Mouse (Mus musculus) brain, adult 2 months (tissue): Measurements from ENCODE around the gene Sema6d.
A peak's percentile ranks its signal among the peaks of the same experiment; 100 is the strongest.

Experiments
- DNase-seq: peaks from one replicate; pipeline ENCODE4 v3.0.0; 2011; ENCODE audit warnings: low read depth, low spot score

Sema6d gene

GRCm38 (mm10) chr2:124399611-124400010 is 309.8 kb downstream of the Sema6d start:
- no peak for DNase-seq

DNA sequence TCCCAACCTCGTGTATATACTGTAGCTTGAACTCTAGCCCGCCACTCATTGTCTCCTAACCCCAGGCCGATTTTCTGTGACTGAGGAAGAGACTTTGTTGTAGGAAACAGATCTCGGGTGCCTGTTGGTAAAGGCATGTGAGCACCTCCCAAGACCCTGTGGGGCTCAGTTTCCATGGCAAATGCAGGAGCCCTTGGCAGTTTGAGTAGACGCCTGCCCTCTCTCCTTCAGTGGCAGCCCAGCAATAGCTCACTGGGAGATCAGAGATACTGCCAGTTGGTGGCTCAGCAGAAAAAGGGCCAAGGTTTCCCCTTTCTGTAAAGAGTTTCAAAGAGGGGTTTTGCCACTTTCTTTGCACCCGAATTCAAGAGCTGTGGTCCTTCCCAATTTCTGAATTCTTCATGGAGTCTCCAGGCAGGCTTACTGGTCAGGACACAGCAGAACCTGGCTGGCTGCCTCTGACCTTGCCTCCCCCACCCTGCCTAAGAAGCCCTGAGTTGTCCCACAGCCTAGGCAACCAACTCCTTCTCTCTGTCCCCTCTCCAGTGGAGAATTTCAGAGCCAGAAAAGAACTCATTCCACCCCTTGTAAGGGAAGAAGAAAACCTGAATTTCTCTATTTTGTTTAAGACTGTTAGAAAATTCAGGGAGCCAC is 312.1 kb downstream of the Sema6d start:
- no peak for DNase-seq

DNA sequence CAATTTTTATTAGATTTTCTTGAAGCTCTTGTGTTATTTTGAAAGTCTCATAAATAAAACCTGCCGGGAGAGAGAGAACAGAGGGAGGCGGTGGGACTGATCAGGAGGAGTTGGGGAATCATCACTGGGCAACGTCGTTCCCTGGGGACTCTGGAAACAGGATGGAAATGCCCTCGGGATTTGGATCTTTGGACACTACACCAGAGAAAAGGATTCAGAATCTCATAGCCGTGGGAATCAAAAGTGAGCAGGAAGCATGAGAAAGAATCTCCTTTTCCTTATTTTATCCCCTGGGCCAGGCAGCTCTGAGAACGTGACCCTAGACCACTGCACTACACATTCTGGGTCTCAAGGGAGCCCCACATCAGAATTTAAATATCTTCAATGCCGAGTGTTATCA is 313.8 kb downstream of the Sema6d start:
- DNase-seq = no peak

GRCm38 (mm10) chr2:124403981-124404380 is 314.2 kb downstream of the Sema6d start:
- no peak for DNase-seq

GRCm38 (mm10) chr2:124404631-124405562 is 315.1 kb downstream of the Sema6d start:
- peak; percentile 50 for DNase-seq

GRCm38 (mm10) chr2:124408956-124409355 is 319.2 kb downstream of the Sema6d start:
- no peak for DNase-seq

- no peak for DNase-seq
Observed at GRCm38 (mm10) chr2:124416730-124417129, 327.0 kb downstream of the Sema6d start.

- DNase-seq = no peak
Observed at GRCm38 (mm10) chr2:124418319-124418718, 328.6 kb downstream of the Sema6d start.

DNA sequence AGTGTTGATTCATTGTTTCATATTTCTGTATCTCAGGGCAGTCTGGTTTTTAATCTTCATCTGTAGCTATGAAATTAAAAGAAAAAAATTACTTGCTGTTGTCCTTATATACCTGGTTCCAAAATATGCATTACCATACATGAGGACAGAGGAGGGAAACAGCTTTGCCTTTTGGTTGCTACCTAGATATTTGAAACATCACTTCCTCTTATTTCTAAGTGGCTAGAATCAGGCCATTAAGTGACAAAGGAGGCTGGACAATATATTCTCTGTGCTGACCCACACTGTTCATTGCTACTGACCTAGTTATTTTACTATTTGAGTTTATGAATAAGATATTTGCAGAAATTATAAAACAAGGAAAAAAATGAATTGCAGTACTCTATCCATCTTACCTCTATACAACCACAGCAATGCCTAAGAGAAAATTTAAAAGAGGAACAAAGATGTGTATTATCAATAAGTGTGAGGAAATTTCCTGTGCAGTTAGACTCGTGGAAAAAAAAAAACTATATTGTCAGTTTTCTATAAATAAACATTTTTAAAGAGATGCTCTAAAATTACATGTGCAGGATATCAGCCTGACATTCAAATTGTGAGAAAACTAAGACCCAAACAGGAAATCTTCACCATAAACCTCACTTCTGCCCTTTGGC is 330.5 kb downstream of the Sema6d start:
- no peak for DNase-seq

- DNase-seq = peak; percentile 24
Observed at GRCm38 (mm10) chr2:124429744-124430143, 340.0 kb downstream of the Sema6d start.

DNA sequence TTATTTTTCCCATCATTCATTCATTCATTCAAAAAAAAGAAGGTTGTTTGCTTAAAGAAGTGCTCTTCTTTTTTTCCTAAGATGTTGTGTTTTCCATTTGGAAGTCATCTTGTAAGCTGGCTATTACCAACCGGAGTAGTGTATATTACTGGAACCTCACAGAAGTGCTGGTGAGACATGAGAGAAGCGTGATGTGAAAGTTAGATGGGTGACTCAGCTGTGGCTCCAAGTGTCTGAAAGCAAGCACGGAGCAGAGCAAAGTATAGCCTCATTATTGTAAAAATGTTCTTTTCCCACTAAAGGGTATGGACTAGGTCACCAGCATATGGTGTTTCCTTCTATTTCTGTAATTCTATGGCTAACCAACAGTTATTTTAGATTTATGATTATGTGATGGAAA is 340.9 kb downstream of the Sema6d start:
- peak; percentile 61 for DNase-seq

GRCm38 (mm10) chr2:124435382-124436002 is 345.7 kb downstream of the Sema6d start:
- DNase-seq = peak; percentile 5

- no peak for DNase-seq
Observed at GRCm38 (mm10) chr2:124436704-124437103, 346.9 kb downstream of the Sema6d start.

DNA sequence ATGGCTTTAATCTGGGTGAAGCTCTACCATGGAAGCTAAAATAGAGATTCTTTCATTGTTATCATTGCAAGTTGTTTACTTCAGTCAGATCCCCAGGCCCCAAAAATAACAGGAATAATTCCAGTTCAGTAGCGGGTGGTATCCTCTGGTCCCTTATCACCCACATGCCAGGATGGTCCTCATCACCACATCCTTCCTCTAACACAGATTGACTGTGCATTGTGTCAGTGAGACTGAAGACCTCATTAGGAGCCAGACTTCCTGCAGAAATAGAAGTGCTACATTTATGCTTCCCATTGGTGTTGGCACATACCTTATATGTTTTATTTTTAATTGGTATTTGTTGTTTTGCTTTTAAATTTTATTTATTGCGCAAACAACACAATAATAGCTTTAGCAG is 354.4 kb downstream of the Sema6d start:
- DNase-seq = no peak

GRCm38 (mm10) chr2:124455881-124456280 is 366.1 kb downstream of the Sema6d start:
- no peak for DNase-seq

DNA sequence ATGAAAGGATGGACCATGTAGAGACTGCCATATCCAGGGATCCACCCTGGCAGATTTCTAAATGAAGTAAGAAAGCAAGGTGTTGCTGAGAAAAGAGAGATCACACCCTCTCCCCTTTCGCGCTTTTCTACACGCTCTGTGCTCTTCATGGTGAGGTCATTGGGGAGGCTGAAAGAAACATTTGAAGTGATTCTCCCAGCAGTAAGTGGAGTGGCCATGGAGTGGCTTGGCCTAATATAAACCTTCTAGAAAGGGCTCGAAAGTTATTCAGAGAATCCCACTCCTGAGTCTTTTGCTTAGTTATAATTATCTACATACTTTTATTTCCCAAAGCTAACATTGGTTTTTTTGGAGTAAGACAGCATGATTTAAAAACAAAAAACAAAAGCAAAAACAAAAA is 367.2 kb downstream of the Sema6d start:
- no peak for DNase-seq

DNA sequence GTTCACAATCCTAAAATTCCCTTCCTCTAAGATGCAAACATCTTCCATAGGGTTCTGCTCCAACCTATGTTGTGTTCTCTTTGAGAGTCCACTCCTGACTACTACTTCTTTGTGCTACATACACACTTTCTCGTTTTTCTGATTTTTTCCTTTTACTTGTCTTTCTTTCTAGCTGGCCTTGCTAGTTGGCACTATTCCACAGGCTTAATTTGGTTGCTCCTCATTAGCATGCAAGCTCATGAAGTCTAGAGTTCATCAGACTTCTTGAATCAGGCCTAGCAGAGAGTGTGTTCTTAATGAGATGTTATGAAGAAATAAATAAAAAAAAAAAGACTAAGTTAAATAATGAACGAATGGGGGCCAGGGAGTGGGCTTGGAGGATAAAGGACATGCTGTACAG is 368.3 kb downstream of the Sema6d start:
- peak; percentile 19 for DNase-seq

GRCm38 (mm10) chr2:124460956-124461355 is 371.2 kb downstream of the Sema6d start:
- DNase-seq = no peak

DNA sequence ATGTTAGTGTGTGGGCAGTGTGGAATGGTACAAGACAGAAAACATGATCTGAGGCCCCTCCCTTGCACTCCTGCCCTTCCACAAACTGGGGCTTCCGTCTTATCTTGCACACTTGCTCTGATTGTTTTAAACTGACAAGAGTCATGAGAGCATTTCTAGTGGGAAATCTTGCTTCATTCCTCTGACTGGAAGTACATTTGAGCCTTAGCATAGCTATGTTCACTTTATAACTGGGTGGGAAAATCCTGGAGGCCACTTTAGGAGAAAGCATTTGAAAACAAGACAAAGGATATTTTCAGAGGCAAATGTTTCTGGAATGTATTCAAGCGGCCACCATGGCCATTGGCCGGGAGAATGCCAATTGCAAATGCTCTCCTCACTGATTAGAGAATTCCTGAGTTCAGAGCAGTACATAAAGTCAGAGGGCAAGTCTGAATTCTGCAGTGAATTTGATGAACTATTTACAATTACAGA is 371.6 kb downstream of the Sema6d start:
- DNase-seq = no peak

GRCm38 (mm10) chr2:124465004-124465946 is 375.5 kb downstream of the Sema6d start:
- no peak for DNase-seq

DNA sequence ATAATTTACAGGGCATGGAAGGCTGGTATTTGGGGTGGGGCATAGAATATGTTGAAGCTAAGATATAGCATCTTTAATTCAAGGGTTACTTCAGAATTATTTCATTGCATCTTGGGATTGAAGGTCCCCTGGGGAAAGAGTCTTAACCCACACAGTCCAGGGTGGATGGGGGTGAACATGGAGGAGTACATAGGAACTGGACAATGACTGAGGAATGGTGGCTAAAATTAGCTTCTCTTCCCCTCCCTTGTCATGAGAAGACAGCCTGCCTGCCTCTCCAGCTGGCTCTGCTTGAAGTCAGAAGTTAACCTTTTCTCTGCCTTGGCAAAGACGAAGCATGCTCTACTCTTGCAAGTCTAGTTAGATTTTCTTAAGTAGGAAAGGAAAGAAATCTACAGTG is 377.7 kb downstream of the Sema6d start:
- no peak for DNase-seq
